Mouse (Mus musculus) MEL (cell line): ENCODE measurements around the gene Mars2. TPM values are rescaled to one million over a fixed set of nuclear protein-coding genes. Genes with fewer than 3 reads are reported as not detected.

ENCODE experiments used
- DNase-seq: peaks from one replicate; pipeline ENCODE4 v3.0.0; 2011; ENCODE audit warnings: low read depth, low spot score
- H3K27ac ChIP-seq: 2 replicates; pipeline ENCODE4 v1.5.1; 2012; ENCODE audit warnings: low read depth, mild to moderate bottlenecking, control low read depth, low read length, moderate library complexity; ENCODE audit not compliant: control insufficient read depth
- H3K27me3 ChIP-seq, 2 experiments: fragments of 150-350 bp in 1 of 2; sonication (generic) in 1 of 2; 2 replicates each; pipeline ENCODE4 v1.6.1; 2012; ENCODE audit warnings: low read length in 2 of 2, mild to moderate bottlenecking in 2 of 2, improper control_type of control experiment in 1 of 2, moderate library complexity in 1 of 2; ENCODE audit not compliant: insufficient read depth in 2 of 2, control insufficient read depth in 1 of 2
- H3K36me3 ChIP-seq, 2 experiments: 2 replicates each; pipeline ENCODE4 v1.6.1; 2012 to 2014; ENCODE audit warnings: low read length in 2 of 2, improper control_type of control experiment in 1 of 2, inconsistent platforms in 1 of 2, mild to moderate bottlenecking in 1 of 2; ENCODE audit not compliant: insufficient read depth in 2 of 2, control insufficient read depth in 1 of 2
- H3K4me1 ChIP-seq, 2 experiments: fragments of 150-350 bp in 1 of 2; sonication (generic) in 1 of 2; 2 replicates each; pipeline ENCODE4 v1.6.1; 2012; ENCODE audit warnings: low read length in 2 of 2, improper control_type of control experiment in 1 of 2, mild to moderate bottlenecking in 1 of 2; ENCODE audit not compliant: insufficient read depth in 2 of 2, control insufficient read depth in 1 of 2
- H3K4me3 ChIP-seq, 2 experiments: fragments of 150-350 bp in 1 of 2; sonication (generic) in 1 of 2; 2 replicates each; pipeline ENCODE4 v1.5.1; 2012; ENCODE audit warnings: low read depth in 2 of 2, low read length in 2 of 2, mild to moderate bottlenecking in 2 of 2, moderate library complexity in 2 of 2, control low read depth in 1 of 2, improper control_type of control experiment in 1 of 2; ENCODE audit not compliant: control insufficient read depth in 1 of 2, insufficient read depth in 1 of 2
- H3K79me2 ChIP-seq: 2 replicates; pipeline ENCODE4 v1.6.1; 2012; ENCODE audit warnings: mild to moderate bottlenecking, low read length, moderate library complexity; ENCODE audit not compliant: control insufficient read depth, poor library complexity, insufficient read depth
- H3K9ac ChIP-seq: 2 replicates; pipeline ENCODE4 v1.6.1; 2012; ENCODE audit warnings: low read depth, mild to moderate bottlenecking, control low read depth, low read length, moderate library complexity; ENCODE audit not compliant: control insufficient read depth, poor library complexity, severe bottlenecking
- H3K9me3 ChIP-seq: fragments of 150-350 bp; sonication (generic); replicated peaks from 2 replicates; pipeline ENCODE4 v1.6.1; 2012; ENCODE audit warnings: mild to moderate bottlenecking, low read length, improper control_type of control experiment, moderate library complexity; ENCODE audit not compliant: insufficient read depth
- BHLHE40 ChIP-seq: IDR thresholded peaks from 2 replicates; pipeline ENCODE4 v1.6.1; 2012; ENCODE audit warnings: low read depth, mild to moderate bottlenecking, inconsistent platforms, low read length, improper control_type of control experiment, borderline replicate concordance
- CHD2 ChIP-seq: IDR thresholded peaks from 2 replicates; pipeline ENCODE4 v1.6.1; 2011; ENCODE audit warnings: low read length, improper control_type of control experiment
- CTCF ChIP-seq, 3 experiments: IDR thresholded peaks in 2 of 3; conservative IDR thresholded peaks in 1 of 3; 2 replicates each; pipeline ENCODE4 v1.5.1; 2011 to 2012; ENCODE audit warnings: low read length in 3 of 3, low read depth in 2 of 3, mild to moderate bottlenecking in 2 of 3, improper control_type of control experiment in 1 of 3, inconsistent platforms in 1 of 3, mixed read lengths in 1 of 3, moderate library complexity in 1 of 3; ENCODE audit not compliant: control insufficient read depth in 1 of 3, insufficient read depth in 1 of 3, poor library complexity in 1 of 3, severe bottlenecking in 1 of 3
- E2F4 ChIP-seq: IDR thresholded peaks from 2 replicates; pipeline ENCODE4 v1.6.1; 2011; ENCODE audit warnings: low read depth, low read length, improper control_type of control experiment, borderline replicate concordance
- ELF1 ChIP-seq: IDR thresholded peaks from 2 replicates; pipeline ENCODE4 v1.6.1; 2014; ENCODE audit warnings: low read depth, mild to moderate bottlenecking, inconsistent platforms, low read length, improper control_type of control experiment, moderate library complexity
- EP300 ChIP-seq, 2 experiments: IDR thresholded peaks; 2 replicates each; pipeline ENCODE4 v1.6.1; 2011; ENCODE audit warnings: improper control_type of control experiment in 2 of 2, low read length in 2 of 2, low read depth in 1 of 2, mild to moderate bottlenecking in 1 of 2
- ETS1 ChIP-seq: IDR thresholded peaks from 2 replicates; pipeline ENCODE4 v1.6.1; 2012; ENCODE audit warnings: low read depth, mild to moderate bottlenecking, inconsistent platforms, low read length, improper control_type of control experiment, moderate library complexity
- GABPA ChIP-seq: IDR thresholded peaks from 2 replicates; pipeline ENCODE4 v1.6.1; 2012; ENCODE audit warnings: low read depth, mild to moderate bottlenecking, inconsistent platforms, low read length, improper control_type of control experiment, moderate library complexity
- HCFC1 ChIP-seq: IDR thresholded peaks from 2 replicates; pipeline ENCODE4 v1.6.1; 2012; ENCODE audit warnings: low read depth, mild to moderate bottlenecking, inconsistent platforms, low read length, improper control_type of control experiment, moderate library complexity
- JUND ChIP-seq: IDR thresholded peaks from 2 replicates; pipeline ENCODE4 v1.6.1; 2011; ENCODE audit warnings: low read depth, mild to moderate bottlenecking, improper control_type of control experiment, low read length
- KAT2A ChIP-seq: conservative IDR thresholded peaks from 2 replicates; pipeline ENCODE4 v1.6.1; 2012; ENCODE audit warnings: low read depth, low read length, improper control_type of control experiment, inconsistent platforms
- MAX ChIP-seq: IDR thresholded peaks from 2 replicates; pipeline ENCODE4 v1.6.1; 2011; ENCODE audit warnings: low read length, improper control_type of control experiment
- MAZ ChIP-seq: IDR thresholded peaks from 2 replicates; pipeline ENCODE4 v1.6.1; 2012; ENCODE audit warnings: low read depth, mild to moderate bottlenecking, inconsistent platforms, low read length, improper control_type of control experiment
- MEF2A ChIP-seq: IDR thresholded peaks from 2 replicates; pipeline ENCODE4 v1.6.1; 2014; ENCODE audit warnings: low read depth, mild to moderate bottlenecking, inconsistent platforms, low read length, improper control_type of control experiment; ENCODE audit not compliant: poor library complexity, insufficient replicate concordance, severe bottlenecking; ENCODE audit errors: extremely low read depth
- MXI1 ChIP-seq: IDR thresholded peaks from 2 replicates; pipeline ENCODE4 v1.6.1; 2011; ENCODE audit warnings: mild to moderate bottlenecking, low read depth, low read length, improper control_type of control experiment
- MYB ChIP-seq: IDR thresholded peaks from 2 replicates; pipeline ENCODE4 v1.6.1; 2011; ENCODE audit warnings: mild to moderate bottlenecking, low read depth, low read length, improper control_type of control experiment
- MYC ChIP-seq: IDR thresholded peaks from 2 replicates; pipeline ENCODE4 v1.6.1; 2011; ENCODE audit warnings: low read depth, mild to moderate bottlenecking, low read length, improper control_type of control experiment, moderate library complexity
- NELFE ChIP-seq: IDR thresholded peaks from 2 replicates; pipeline ENCODE4 v1.6.1; 2011; ENCODE audit warnings: low read depth, low read length, improper control_type of control experiment
- NRF1 ChIP-seq: IDR thresholded peaks from 2 replicates; pipeline ENCODE4 v1.6.1; 2014; ENCODE audit warnings: low read depth, mild to moderate bottlenecking, inconsistent platforms, low read length, improper control_type of control experiment, moderate library complexity; ENCODE audit not compliant: poor library complexity, insufficient read depth, severe bottlenecking
- POLR2A ChIP-seq, 2 experiments: IDR thresholded peaks; 2 replicates each; pipeline ENCODE4 v1.6.1; 2011 to 2012; ENCODE audit warnings: low read length in 2 of 2, mild to moderate bottlenecking in 2 of 2, control low read depth in 1 of 2, improper control_type of control experiment in 1 of 2, low read depth in 1 of 2, moderate library complexity in 1 of 2; ENCODE audit not compliant: control insufficient read depth in 1 of 2, insufficient read depth in 1 of 2, poor library complexity in 1 of 2
- POLR2AphosphoS2 ChIP-seq: IDR thresholded peaks from 2 replicates; pipeline ENCODE4 v1.6.1; 2011; ENCODE audit warnings: low read length, improper control_type of control experiment
- POLR2AphosphoS5 ChIP-seq: IDR thresholded peaks from 2 replicates; pipeline ENCODE4 v1.6.1; 2012; ENCODE audit warnings: low read depth, borderline replicate concordance, mild to moderate bottlenecking, inconsistent platforms, low read length, moderate library complexity, mixed read lengths
- RAD21 ChIP-seq: IDR thresholded peaks from 2 replicates; pipeline ENCODE4 v1.6.1; 2011; ENCODE audit warnings: mild to moderate bottlenecking, low read depth, low read length, improper control_type of control experiment
- RCOR1 ChIP-seq: IDR thresholded peaks from 2 replicates; pipeline ENCODE4 v1.6.1; 2012; ENCODE audit warnings: low read depth, mild to moderate bottlenecking, inconsistent platforms, low read length, improper control_type of control experiment
- SIN3A ChIP-seq: IDR thresholded peaks from 2 replicates; pipeline ENCODE4 v1.6.1; 2012; ENCODE audit warnings: low read length, improper control_type of control experiment, inconsistent platforms
- SMC3 ChIP-seq: IDR thresholded peaks from 2 replicates; pipeline ENCODE4 v1.6.1; 2011; ENCODE audit warnings: low read depth, low read length, improper control_type of control experiment
- TAL1 ChIP-seq: IDR thresholded peaks from 2 replicates; pipeline ENCODE4 v1.6.1; 2012; ENCODE audit warnings: mild to moderate bottlenecking, inconsistent platforms, low read length, moderate library complexity, mixed read lengths
- TBP ChIP-seq: IDR thresholded peaks from 2 replicates; pipeline ENCODE4 v1.8.0; 2011; ENCODE audit warnings: low read depth, low read length, improper control_type of control experiment
- TCF12 ChIP-seq: IDR thresholded peaks from 2 replicates; pipeline ENCODE4 v1.6.1; 2014; ENCODE audit warnings: low read depth, mild to moderate bottlenecking, inconsistent platforms, low read length, improper control_type of control experiment, moderate library complexity
- UBTF ChIP-seq: IDR thresholded peaks from 2 replicates; pipeline ENCODE4 v1.6.1; 2012; ENCODE audit warnings: low read depth, mild to moderate bottlenecking, inconsistent platforms, low read length, improper control_type of control experiment, moderate library complexity, borderline replicate concordance; ENCODE audit not compliant: insufficient read depth
- USF1 ChIP-seq: IDR thresholded peaks from 2 replicates; pipeline ENCODE4 v1.6.1; 2014; ENCODE audit warnings: low read depth, mild to moderate bottlenecking, inconsistent platforms, low read length, improper control_type of control experiment, moderate library complexity
- USF2 ChIP-seq, 2 experiments: IDR thresholded peaks; 2 replicates each; pipeline ENCODE4 v1.6.1; 2011 to 2012; ENCODE audit warnings: improper control_type of control experiment in 2 of 2, low read length in 2 of 2, borderline replicate concordance in 1 of 2, inconsistent platforms in 1 of 2, low read depth in 1 of 2, mild to moderate bottlenecking in 1 of 2; ENCODE audit not compliant: insufficient read depth in 1 of 2
- ZKSCAN1 ChIP-seq: IDR thresholded peaks from 2 replicates; pipeline ENCODE4 v1.6.1; 2012; ENCODE audit warnings: low read depth, mild to moderate bottlenecking, inconsistent platforms, low read length, improper control_type of control experiment, moderate library complexity
- ZMIZ1 ChIP-seq: IDR thresholded peaks from 2 replicates; pipeline ENCODE4 v1.6.1; 2012; ENCODE audit warnings: low read depth, mild to moderate bottlenecking, inconsistent platforms, low read length, improper control_type of control experiment, moderate library complexity
- polyA plus RNA-seq, 2 experiments: library from polyadenylated mRNA; stranded (reverse) in 1 of 2; unstranded in 1 of 2; fragments of >175 nt in 1 of 2; fragments of >200 nt in 1 of 2; gene quantifications; 2 replicates each; pipeline versions ENCODE4 v1.2.1 to v1.2.4; 2012; ENCODE audit warnings: low replicate concordance in 2 of 2, low read depth in 1 of 2; ENCODE audit not compliant: insufficient read length in 2 of 2, insufficient read depth in 1 of 2, missing spikeins in 1 of 2
- total RNA-seq: library from RNA; depleted of rRNA; stranded (reverse); fragments of 300-350 nt; gene quantifications from 2 replicates; pipeline ENCODE4 v1.2.3, GENCODE M21; 2012; rRNA removed

The Mars2 gene
- total RNA-seq, result 6.6 and 7.6 TPM in 2 replicates
- 10 to 100 TPM in 1 of 2 experiments, 1 to 10 TPM in 1; 6.0 to 12.8 TPM for polyA plus RNA-seq

GRCm38 (mm10) chr1:55236890-55237642 is at the start of gene Mars2:
Gene Mars2 (plus strand): TSS chr1:55237177.
- Histone ChIP-seq H3K9ac (peak within 1 kb of the TSS; percentile 93), H3K79me2 (peaks cover 43% of the 10 kb centered on the region), H3K4me1 (peaks cover 11 to 12% of the 10 kb centered on the region in 2 experiments), H3K27me3 (no peaks in the 10 kb centered on the region), H3K27ac (peak within 1 kb of the TSS; percentile 74), H3K4me3 (peak within 1 kb of the TSS; percentile 84 to 96), H3K9me3 (no peaks in the 10 kb centered on the region), H3K36me3 (peaks cover 0 to 29% of the 10 kb centered on the region in 2 experiments; a peak in 3 of 4 replicates)
- TF ChIP-seq EP300 (IDR thresholded peaks at IDR 0.05; ENCODE audit: low read depth in 1 of 2, low read length in 2 of 2) (peak; percentile 3 to 12; a peak in 1 of 4 replicates), ZMIZ1 (peak; percentile 81; the same call in 1 of the 2 replicates), MAZ (peak; percentile 98), NRF1 (peak; percentile 84), TAL1 (no peak), SIN3A (peak; percentile 83), USF1 (no peak), UBTF (peak; percentile 85; the same call in 1 of the 2 replicates), MAX (peak; percentile 89), POLR2AphosphoS5 (no peak), E2F4 (peak; percentile 48; the same call in 1 of the 2 replicates), JUND (no peak), CTCF (IDR thresholded peaks at IDR 0.05 in 2 of 3, conservative IDR thresholded peaks at IDR 0.05 in 1 of 3; ENCODE audit: control insufficient read depth in 1 of 3, insufficient read depth in 1 of 3, low read depth in 2 of 3, low read length in 3 of 3, poor library complexity in 1 of 3, severe bottlenecking in 1 of 3) (no peak), HCFC1 (peak; percentile 87), CHD2 (no peak), MXI1 (peak; percentile 93), BHLHE40 (no peak), MYB (no peak), TCF12 (peak; percentile 70), MYC (peak; percentile 49; the same call in 1 of the 2 replicates), RCOR1 (no peak; the same call in 1 of the 2 replicates), ELF1 (peak; percentile 55), SMC3 (no peak), GABPA (no peak), TBP (peak; percentile 83), MEF2A (no peak), ZKSCAN1 (0 out of 2 replicates have a peak, but pooled peaks have one; percentile 16), POLR2AphosphoS2 (peak; percentile 91), ETS1 (no peak), POLR2A (IDR thresholded peaks at IDR 0.05; ENCODE audit: control insufficient read depth in 1 of 2, insufficient read depth in 1 of 2, low read depth in 1 of 2, low read length in 2 of 2, poor library complexity in 1 of 2) (peak; percentile 95), RAD21 (no peak), USF2 (IDR thresholded peaks at IDR 0.05; ENCODE audit: borderline replicate concordance in 1 of 2, insufficient read depth in 1 of 2, low read depth in 1 of 2, low read length in 2 of 2) (no peak), NELFE (peak; percentile 97), KAT2A (no peak)
- peak; percentile 96 for DNase-seq
